Mouse (Mus musculus): ENCODE measurements at regions not wholly inside any gene's neighbourhood (a gene's known extent, or its start where the extent isn't known, plus 50 kb on each side); places are given as distances from the start of the nearest gene placed in this dataset.
"Not testable (repeated sequence)": the region's sequence is repeated elsewhere in the genome, so short reads cannot be mapped to it uniquely, and the experiment has no call there.

DNA sequence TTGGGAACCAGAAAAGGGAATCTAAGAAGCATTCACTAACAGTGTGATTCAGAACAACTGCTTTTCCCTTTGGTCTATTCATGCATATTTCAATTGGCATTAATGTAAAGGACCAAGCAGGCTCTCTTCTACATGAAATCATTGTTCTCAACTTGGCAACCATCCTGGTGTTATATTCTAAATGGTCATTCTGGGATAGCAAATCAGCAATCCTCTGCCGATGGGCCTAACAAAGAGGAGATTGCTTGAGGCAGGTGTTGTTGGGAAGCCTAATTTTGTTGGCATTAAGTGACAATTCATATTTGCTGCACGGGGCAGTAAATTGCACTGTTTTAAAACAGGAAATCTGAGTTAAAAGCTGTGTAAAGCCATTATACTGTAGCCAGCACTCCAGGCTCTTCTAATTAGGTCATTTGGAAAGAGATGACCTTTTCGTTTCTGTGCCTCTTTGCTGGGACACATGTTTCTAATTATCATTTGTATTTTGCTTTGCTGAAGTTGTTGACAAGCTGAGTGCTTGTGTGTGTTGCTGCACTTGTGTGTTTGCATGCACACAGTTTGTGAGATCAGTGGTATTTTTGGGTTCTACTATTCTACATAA is 275.4 kb downstream of the Cetn3 start:
- no peak for DNase-seq (ENCODE audit: low read depth)

DNA sequence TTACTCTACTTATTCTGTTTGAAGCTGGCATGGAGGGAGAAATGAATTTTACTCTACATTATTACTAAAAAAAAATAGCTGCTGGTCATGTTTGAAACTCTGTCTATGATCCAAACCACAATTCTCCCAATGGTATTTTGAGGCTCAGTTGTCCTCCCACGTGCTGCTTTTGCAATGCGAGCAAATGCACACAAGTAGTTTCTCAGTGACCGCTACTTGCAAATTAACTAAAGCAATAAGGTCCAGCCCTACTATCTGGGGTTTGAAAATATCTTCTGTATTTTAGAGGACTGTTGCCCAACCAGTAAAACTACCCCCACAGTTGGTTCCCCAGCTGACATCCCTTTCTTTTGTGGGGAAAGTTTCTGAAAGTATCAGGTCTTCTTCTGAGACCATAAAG is 276.0 kb downstream of the Cetn3 start:
- DNase-seq (ENCODE audit: low read depth) = no peak

- DNase-seq (ENCODE audit: low read depth) = no peak
Observed at GRCm38 (mm10) chr13:82059498-82059897, 276.6 kb downstream of the Cetn3 start.

GRCm38 (mm10) chr13:82063880-82064279 is 281.0 kb downstream of the Cetn3 start:
- not testable (repeated sequence) for DNase-seq (ENCODE audit: low read depth)

- DNase-seq (ENCODE audit: low read depth) = no peak
Observed at GRCm38 (mm10) chr13:82066174-82066573, 283.3 kb downstream of the Cetn3 start.

DNA sequence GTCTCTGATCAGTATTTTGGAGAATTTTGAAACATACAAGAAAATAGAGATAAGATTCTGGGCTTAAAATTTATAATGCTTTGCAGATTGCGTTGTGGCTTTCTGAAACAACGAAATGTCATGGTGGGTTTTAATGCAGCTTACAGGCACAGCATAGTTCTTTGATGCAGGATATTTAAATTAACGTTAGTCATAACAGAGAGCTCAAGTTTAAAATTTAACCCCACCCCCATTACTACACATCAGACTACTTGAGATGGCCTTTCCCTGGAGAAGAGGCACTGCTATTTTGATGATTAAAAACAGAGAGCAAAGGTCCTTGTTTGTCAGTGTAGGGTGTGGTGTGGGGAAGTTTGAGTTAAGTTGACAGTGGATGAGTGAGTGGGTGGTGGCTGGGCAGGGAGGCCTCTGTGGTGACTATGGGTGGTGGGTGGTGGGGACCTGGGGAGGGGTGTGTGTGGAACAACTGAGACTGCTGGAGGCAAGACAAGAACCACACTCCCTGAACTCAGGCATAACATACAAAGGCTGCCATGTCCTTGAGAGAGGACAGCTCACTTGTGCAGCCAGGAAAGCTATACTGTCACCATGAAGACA is 283.9 kb downstream of the Cetn3 start:
- DNase-seq (ENCODE audit: low read depth) = no peak

GRCm38 (mm10) chr13:82072449-82072848 is 289.6 kb downstream of the Cetn3 start:
- DNase-seq (ENCODE audit: low read depth) = no peak

DNA sequence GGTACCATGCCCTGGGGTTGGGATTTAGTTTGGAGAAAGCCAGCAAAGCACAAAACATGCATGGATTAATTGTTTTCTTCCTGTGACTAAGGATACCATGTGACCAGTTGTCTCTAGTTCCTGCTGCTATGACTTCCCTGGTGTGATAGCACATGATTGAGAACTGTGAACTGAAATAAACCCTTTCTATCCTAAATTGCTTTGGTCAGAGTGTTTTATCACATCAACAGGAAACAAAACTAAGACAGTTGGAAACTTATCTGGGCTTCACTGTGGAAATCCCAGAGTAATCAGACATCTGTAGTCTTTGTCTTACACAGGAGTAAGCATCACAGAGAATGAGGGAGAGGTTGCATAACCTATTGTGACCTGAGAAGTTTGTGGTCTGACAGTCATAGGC is 290.5 kb downstream of the Cetn3 start:
- DNase-seq (ENCODE audit: low read depth) = no peak

DNA sequence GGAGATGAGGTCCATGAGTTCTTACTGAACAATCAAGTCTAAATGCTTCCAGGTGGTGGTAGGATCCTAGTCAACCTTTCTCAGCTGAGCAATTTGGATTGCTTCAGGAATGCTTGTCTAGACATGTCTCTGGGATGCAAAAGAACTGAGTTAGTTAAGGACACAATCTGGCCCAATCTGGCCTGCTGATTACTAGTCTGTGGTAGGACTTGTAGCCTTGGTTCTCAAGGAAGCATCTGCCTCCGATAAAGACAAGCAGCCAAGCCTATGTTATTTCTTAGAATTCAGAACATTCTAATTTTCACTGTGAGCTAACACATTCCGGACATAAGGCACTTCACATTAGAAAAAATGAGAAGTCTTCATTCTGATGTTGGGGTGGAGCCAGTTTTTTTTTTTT is 298.5 kb downstream of the Cetn3 start:
- DNase-seq (ENCODE audit: low read depth) = no peak

DNA sequence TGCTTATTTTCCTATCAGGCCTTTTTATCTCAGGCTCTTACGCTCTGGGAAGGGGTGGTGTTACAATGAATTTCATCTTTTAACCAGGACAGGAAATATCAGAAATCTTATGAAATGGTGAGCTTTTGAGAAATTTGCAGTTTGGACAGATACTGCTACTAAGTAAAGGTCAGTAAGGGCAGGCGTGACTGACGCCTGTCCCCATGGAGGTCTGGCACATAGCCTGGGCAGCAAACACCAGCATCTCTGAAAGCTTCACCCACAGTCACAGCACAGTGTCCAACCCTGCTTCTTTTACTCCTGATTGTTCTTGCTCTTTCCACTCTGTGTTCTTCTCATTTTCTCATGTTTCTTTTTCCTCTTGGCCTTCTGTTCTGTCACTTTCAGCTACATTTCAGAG is 304.8 kb downstream of the Cetn3 start:
- DNase-seq (ENCODE audit: low read depth) = no peak

DNA sequence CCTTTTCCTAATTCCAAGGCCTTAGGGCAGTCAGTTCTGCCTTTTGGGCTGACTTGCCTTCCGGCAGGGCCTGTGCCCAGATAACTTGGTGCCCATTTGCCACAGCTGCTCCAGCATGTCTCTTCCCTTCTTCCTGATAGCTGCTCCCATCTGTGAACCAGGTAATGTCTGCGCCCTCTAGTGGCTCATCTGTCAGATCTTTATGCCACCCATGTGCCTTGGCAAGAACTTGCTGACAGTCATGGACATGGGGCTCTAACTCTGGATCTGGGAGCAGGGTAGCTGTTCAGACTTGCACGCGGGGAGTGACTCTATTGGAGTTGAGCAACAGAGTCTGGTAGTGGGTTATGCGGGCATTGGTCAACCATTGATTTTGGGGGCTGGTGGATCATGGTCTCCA is 309.3 kb downstream of the Cetn3 start:
- no peak for DNase-seq (ENCODE audit: low read depth)

DNA sequence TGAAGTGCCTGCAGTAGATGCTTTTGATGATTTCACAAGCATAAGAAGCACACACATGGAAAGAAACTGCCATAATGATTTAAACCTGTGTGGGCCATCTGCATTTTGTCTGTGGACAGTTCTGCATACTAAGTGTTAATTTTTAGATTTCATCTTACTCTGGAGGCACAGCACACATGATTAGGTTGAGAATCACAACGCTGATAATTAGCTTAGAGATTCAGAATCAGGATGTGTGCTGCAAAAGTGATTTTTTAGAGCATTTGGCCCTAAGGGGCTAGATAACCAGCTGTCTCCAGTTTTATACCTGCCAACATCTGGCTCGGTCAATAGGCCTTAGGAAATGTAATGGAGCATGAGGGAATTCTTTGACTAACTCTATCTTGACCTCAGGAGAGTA is 323.2 kb downstream of the Cetn3 start:
- DNase-seq (ENCODE audit: low read depth) = no peak

- DNase-seq (ENCODE audit: low read depth) = no peak
Observed at GRCm38 (mm10) chr13:82129777-82130735, 347.2 kb downstream of the Cetn3 start.

Data from c-Kit-positive CD71-positive TER-119-negative erythroid progenitor cells, embryonic 14.5 days (primary cell).